Mouse (Mus musculus) activated CD4-positive, CD25-positive, alpha-beta regulatory T cell, adult 4 months (primary cell): ENCODE measurements around the gene Ltbp3. TPM values are rescaled to one million over a fixed set of nuclear protein-coding genes. Genes with fewer than 3 reads are reported as not detected.

Experiments used
- ATAC-seq: one replicate; pipeline ENCODE4 v1.8.0; 2017
- polyA plus RNA-seq, 2 experiments: library from polyadenylated mRNA; unstranded; fragments of 100-300 nt; shearing (Covaris generic); gene quantifications; one replicate each; pipeline ENCODE4 v1.2.1; 2017

Ltbp3 gene
- polyA plus RNA-seq, 2 experiments from 2014 or later: not detected

DNA sequence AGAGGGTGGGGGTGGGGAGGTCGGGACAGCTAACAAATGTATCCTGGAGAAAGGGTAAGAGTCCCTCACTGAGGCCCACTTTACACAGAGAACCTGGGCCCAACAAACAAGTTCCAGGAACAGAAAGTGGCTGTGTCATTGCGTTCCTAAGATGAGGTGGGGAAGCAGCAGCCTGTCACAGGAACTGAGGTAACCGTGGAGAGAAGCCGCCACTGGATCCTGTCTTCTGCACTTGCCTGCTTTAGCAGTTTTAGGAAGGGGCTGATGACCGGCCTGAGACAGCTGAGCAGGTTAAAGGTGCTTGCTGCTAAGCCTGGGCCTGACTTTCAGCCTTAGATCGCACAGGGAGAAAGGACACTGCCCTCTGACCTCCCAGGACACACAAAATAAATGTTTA, 66.1 kb downstream of the Ltbp3 start:
- ATAC-seq: no peak

DNA sequence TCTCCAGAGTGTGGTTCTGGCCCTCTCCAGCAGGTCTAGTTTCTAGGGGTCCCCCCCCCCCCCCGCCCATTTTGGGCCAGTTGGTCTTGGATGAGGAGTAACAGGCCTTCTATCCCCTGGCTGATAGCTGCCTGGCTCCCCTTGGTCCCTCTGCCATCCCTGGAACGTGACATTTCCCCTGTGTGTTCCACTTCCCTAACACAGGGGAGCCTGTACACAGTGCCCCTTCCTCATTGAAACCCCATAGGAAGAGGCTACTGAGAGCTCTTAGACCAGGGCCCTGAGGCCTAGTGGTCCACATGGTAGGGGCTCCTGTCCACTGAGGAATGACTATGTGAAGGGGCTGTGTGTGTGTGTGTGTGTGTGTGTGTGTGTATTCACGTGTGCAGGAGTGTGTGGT, 67.0 kb downstream of the Ltbp3 start:
- no peak for ATAC-seq

Other genes starting within 250 kb of the Ltbp3 start
- gene 1700020D05Rik, start 237.1 kb upstream of the Ltbp3 start, polyA plus RNA-seq: under 1 TPM; 0.33 to 0.51 TPM
- gene Snx32, start 230.4 kb upstream of the Ltbp3 start, polyA plus RNA-seq: 10 to 100 TPM; 16.3 to 18.4 TPM
- not detected for gene Ovol1, start 180.3 kb upstream of the Ltbp3 start, polyA plus RNA-seq
- 1 to 10 TPM; 5.1 to 8.6 TPM for gene Ap5b1, start 172.9 kb upstream of the Ltbp3 start, polyA plus RNA-seq
- gene Rnaseh2c, start 139.0 kb upstream of the Ltbp3 start, polyA plus RNA-seq: 10 to 100 TPM; 65.1 to 70.2 TPM
- 10 to 100 TPM; 21.9 to 37.3 TPM for gene Kat5, start 130.7 kb upstream of the Ltbp3 start, polyA plus RNA-seq
- gene Rela, start 103.4 kb upstream of the Ltbp3 start, polyA plus RNA-seq: 100 to 1,000 TPM in 1 of 2 experiments, 10 to 100 TPM in 1; 96.1 to 107 TPM
- 10 to 100 TPM; 22.3 to 22.4 TPM for gene Sipa1, start 77.2 kb upstream of the Ltbp3 start, polyA plus RNA-seq
- 1 to 10 TPM; 7.8 to 9.2 TPM for gene Map3k11, start 52.2 kb upstream of the Ltbp3 start, polyA plus RNA-seq
- 10 to 100 TPM; 20.6 to 21.7 TPM for gene Pcnx3, start 52.0 kb upstream of the Ltbp3 start, polyA plus RNA-seq
- gene Kcnk7, start 36.5 kb upstream of the Ltbp3 start, polyA plus RNA-seq: 1 to 10 TPM; 1.5 to 2.8 TPM
- gene Ehbp1l1, start 14.6 kb upstream of the Ltbp3 start, polyA plus RNA-seq: 10 to 100 TPM; 16.5 to 26.4 TPM
- gene Fam89b, start 11.3 kb upstream of the Ltbp3 start, polyA plus RNA-seq: 10 to 100 TPM; 20.1 to 44.7 TPM
- 10 to 100 TPM in 1 of 2 experiments, 1 to 10 TPM in 1; 8.4 to 16.8 TPM for gene Scyl1, start 30.5 kb downstream of the Ltbp3 start, polyA plus RNA-seq
- gene Frmd8, start 134.4 kb downstream of the Ltbp3 start, polyA plus RNA-seq: 10 to 100 TPM; 70.6 to 78.6 TPM
- gene Slc25a45, start 136.9 kb downstream of the Ltbp3 start, polyA plus RNA-seq: 10 to 100 TPM; 43.3 to 60.2 TPM
- gene Tigd3, start 153.2 kb downstream of the Ltbp3 start, polyA plus RNA-seq: under 1 TPM; 0.29 to 0.58 TPM
- gene Dpf2, start 172.1 kb downstream of the Ltbp3 start, polyA plus RNA-seq: 100 to 1,000 TPM; 123 to 178 TPM
- under 1 TPM in 1 of 2 experiments, not detected in 1; 0.25 TPM for gene Cdc42ep2, start 183.9 kb downstream of the Ltbp3 start, polyA plus RNA-seq
- gene Pola2, start 223.3 kb downstream of the Ltbp3 start, polyA plus RNA-seq: 10 to 100 TPM; 16.5 to 17.5 TPM
- gene Slc22a20, start 245.2 kb downstream of the Ltbp3 start, polyA plus RNA-seq: not detected